Mouse (Mus musculus): Measurements from ENCODE around the gene Tyw5. TPM values are rescaled to one million over a fixed set of nuclear protein-coding genes. Genes with fewer than 3 reads are reported as not detected.

Tyw5 gene
- 0.64 and 0.89 TPM in 2 replicates for polyA plus RNA-seq (2012; rRNA removed; ENCODE audit: low replicate concordance)

DNA sequence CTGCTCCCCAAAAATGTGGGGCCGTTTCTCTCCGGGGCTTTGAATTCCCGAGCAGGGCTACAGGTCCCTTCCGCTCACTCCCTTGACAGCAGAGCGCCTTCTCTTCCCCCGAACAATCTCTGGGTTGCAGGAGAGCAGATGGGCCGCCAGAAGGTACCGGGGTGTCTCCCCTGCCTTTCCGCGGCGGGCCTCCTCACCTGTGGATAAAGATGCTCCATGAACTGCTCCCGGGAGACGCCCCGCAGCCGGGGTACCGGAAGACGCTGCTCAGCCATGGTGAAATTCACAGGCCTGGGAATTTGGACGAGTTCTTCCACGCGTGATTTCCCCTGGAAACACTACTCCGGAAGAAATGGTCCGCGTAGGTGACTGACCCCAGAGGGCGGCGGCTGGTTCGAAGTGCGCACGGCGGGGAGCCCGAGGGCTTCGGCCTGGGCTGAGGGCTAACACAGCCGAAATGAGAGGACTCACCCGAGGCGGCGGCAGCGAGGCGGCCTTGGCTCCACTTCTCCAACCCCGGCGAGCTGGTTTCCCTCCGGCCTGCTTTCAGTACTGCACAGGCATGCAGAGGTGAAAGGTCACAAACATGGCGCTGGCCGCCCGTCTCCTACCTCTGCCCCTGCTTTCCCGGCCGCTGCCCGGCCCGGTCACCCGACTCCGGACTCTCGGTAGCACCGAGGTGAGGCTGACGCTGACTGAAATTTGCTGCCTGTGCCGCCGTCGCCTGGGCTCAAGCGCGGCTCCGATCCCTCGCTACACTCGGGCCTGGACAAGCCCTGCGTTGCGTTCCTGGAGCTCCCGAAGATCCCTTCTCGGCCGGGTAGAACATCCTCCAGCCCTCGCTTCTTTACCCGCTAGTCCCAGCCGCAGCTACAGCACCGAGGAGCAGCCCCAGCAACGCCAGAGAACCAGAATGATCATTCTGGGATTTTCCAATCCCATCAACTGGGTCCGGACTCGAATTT is at the start of gene Tyw5, which contains the start of gene Maip1:
Tyw5 (minus strand) TSS at position 915 of the 965 bp plus-strand sequence.
Maip1 (plus strand) TSS at position 142 of the 965 bp plus-strand sequence.

DNA sequence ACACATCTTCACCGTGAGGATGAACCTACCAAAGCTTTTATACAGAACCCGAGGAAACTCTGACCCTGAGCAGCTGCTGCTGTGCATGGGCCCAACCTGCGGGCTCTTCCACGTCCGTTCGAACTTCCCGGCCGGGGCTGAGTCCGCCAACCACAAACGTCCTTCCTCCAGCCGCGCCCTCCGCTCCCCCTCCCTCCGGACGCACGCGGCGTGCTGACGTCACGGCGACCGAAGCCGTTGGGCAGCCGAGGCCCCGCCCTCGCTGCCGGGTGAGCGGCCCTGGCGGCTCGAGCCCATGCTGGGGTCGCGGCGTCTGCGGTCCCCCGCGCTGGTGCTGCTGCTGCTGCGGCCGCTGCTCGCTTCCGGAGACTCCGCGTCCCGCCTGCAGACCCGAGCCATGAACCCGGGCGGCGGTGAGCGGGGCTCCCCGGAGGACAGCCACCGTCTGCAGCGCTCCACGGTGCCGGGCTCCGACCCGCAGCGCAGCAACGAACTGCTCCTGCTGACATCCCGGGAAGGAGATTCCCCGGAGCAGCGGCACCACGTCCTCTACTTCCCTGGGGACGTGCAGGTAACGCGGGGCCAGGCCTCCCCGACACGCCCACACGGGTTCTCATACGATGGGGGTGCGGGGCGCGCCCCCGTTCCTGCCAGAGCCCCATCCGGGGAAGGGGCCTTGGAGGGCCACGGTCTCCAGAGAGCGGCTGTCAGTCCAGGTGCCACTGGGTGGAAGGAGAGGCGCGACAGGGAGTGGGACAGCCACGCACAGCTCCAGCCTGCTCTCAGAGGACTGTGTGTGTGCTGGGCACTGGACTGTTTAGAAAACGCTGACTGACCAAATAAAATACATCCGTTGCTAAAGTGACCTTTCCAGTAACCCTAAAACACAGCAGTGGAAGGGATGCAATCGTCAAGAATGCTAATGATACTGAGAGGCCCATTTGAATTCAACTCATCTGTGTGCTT is 29.2 kb downstream of the Tyw5 start, which contains the start of gene 1700066M21Rik:
1700066M21Rik (plus strand) TSS at position 245 of the 966 bp plus-strand sequence.

Other genes starting within 250 kb of the Tyw5 start
- gene 1700066M21Rik, start 29.5 kb downstream of the Tyw5 start, polyA plus RNA-seq (2012; rRNA removed; ENCODE audit: low replicate concordance): 11.1 and 11.5 TPM in 2 replicates
- 5.3 and 6.4 TPM in 2 replicates for gene Maip1, start 773 bp downstream of the Tyw5 start, polyA plus RNA-seq (2012; rRNA removed; ENCODE audit: low replicate concordance)

Measured in duodenum, adult 2 months (tissue).